Mouse (Mus musculus) hematopoietic stem cell, adult 5-6 weeks (primary cell): ENCODE measurements at regions not wholly inside any gene's neighbourhood (a gene's known extent, or its start where the extent isn't known, plus 50 kb on each side); places are given as distances from the start of the nearest gene placed in this dataset.

Experiments
- ATAC-seq, 2 experiments: fragments of 125-278 bp in 1 of 2; replicated peaks in 1 of 2; 2 replicates each; pipeline ENCODE4 v1.8.0; 2016 to 2017; ENCODE audit warnings: inconsistent platforms in 2 of 2, mild to moderate bottlenecking in 2 of 2, moderate number of reproducible peaks in 2 of 2, low read depth in 1 of 2, moderate TSS enrichment in 1 of 2; ENCODE audit not compliant: low FRiP score in 2 of 2, poor library complexity in 2 of 2, severe bottlenecking in 2 of 2, insufficient read depth in 1 of 2, low TSS enrichment in 1 of 2

GRCm38 (mm10) chr14:120140791-120141747 lies 98.8 kb upstream of the Oxgr1 start:
- ATAC-seq: no peak

- no peak for ATAC-seq
Observed at GRCm38 (mm10) chr14:120142281-120142680, 100.0 kb upstream of the Oxgr1 start.

- ATAC-seq: no peak
Observed at GRCm38 (mm10) chr14:120144451-120144850, 102.2 kb upstream of the Oxgr1 start.

- ATAC-seq: no peak
Observed at GRCm38 (mm10) chr14:120146312-120146711, 104.1 kb upstream of the Oxgr1 start.

- ATAC-seq: no peak
Observed at GRCm38 (mm10) chr14:120146908-120147770, 104.9 kb upstream of the Oxgr1 start.

GRCm38 (mm10) chr14:120148803-120149202 lies 106.6 kb upstream of the Oxgr1 start:
- no peak for ATAC-seq

GRCm38 (mm10) chr14:120149341-120149741 lies 107.1 kb upstream of the Oxgr1 start:
- no peak for ATAC-seq

- ATAC-seq: no peak
Observed at GRCm38 (mm10) chr14:120150589-120150988, 108.4 kb upstream of the Oxgr1 start.

GRCm38 (mm10) chr14:120154413-120154812 lies 112.2 kb upstream of the Oxgr1 start:
- ATAC-seq: no peak

- ATAC-seq: no peak
Observed at GRCm38 (mm10) chr14:120164184-120164583, 111.3 kb upstream of the Mbnl2 start.

- no peak for ATAC-seq
Observed at GRCm38 (mm10) chr14:120165496-120166045, 109.9 kb upstream of the Mbnl2 start.

- no peak for ATAC-seq
Observed at GRCm38 (mm10) chr14:120170733-120171132, 104.7 kb upstream of the Mbnl2 start.

GRCm38 (mm10) chr14:120172058-120172457 lies 103.4 kb upstream of the Mbnl2 start:
- peak in 1 of 2 experiments; percentile 45; a peak in 1 of 4 replicates for ATAC-seq

GRCm38 (mm10) chr14:120172844-120173243 lies 102.6 kb upstream of the Mbnl2 start:
- ATAC-seq: no peak

GRCm38 (mm10) chr14:120174615-120175014 lies 100.9 kb upstream of the Mbnl2 start:
- no peak for ATAC-seq

GRCm38 (mm10) chr14:120195218-120195617 lies 80.3 kb upstream of the Mbnl2 start:
- no peak for ATAC-seq

GRCm38 (mm10) chr14:120211741-120212140 lies 63.7 kb upstream of the Mbnl2 start:
- ATAC-seq: no peak

GRCm38 (mm10) chr14:120212626-120213025 lies 62.8 kb upstream of the Mbnl2 start:
- no peak for ATAC-seq
